Mouse (Mus musculus): ENCODE measurements around the gene Kcnma1.

The Kcnma1 gene

GRCm38 (mm10) chr14:23605740-23606139 is 408.6 kb downstream of the Kcnma1 start:
- no peak for DNase-seq (ENCODE audit: low read depth, low spot score)

- DNase-seq (ENCODE audit: low read depth, low spot score), result no peak
Observed at GRCm38 (mm10) chr14:23602937-23603336, 411.4 kb downstream of the Kcnma1 start.

DNA sequence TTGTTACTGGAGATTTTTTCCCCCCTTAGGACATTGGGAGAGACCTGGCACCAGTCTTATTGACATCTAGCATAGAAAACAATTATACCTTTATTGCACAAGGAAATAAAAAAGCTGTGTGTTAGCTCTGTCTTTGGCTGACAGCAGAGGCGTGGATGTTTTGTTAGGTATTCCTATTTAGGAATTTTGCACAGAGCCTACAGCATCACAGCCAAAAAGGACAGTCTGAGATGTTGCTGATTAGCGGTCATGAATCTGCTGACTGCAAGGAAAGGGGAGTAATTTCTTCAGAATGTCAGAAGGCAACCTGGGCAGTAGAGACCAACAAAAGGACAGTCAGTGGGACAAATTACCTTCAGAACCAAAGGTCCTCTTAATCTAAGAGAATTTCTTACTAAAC is 412.2 kb downstream of the Kcnma1 start:
- DNase-seq (ENCODE audit: low read depth, low spot score), result no peak

GRCm38 (mm10) chr14:23594629-23595028 is 419.7 kb downstream of the Kcnma1 start:
- no peak for DNase-seq (ENCODE audit: low read depth, low spot score)

- no peak for DNase-seq (ENCODE audit: low read depth, low spot score)
Observed at GRCm38 (mm10) chr14:23592826-23593447, 421.4 kb downstream of the Kcnma1 start.

DNA sequence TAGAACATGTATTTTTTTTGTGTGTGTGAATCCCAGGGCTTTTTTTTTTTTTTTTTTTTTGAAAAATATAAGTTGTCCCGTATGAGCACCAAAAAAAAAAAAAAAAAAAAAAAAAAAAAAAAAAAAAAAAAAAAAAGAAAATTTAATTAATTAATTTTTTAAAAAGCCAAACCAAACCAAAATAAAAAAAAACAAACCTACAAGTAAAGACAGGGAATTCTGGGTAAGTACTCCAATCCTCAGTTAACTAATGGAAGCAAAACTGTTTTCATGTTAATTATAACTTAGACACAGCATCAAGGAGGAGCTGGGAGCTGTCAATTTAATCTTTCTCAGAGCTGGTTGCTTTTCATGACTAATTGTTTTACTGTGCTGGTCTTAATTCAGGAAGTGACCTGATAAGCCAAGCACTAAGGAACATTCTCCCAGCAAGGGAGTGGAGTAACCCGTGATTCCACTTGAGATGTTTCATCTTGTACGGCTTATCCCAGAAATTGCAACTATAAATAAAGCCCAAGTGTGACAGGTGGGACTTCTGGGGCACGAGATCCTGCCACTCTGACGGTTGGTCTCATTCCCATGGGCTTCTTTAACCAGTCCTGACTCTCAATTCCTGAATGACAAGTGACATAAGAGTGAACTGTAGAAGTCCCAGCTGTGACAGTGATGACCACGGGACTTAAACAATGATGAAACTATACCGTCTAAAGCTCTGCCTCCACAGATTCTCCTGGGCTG is 424.4 kb downstream of the Kcnma1 start:
- no peak for DNase-seq (ENCODE audit: low read depth, low spot score)

DNA sequence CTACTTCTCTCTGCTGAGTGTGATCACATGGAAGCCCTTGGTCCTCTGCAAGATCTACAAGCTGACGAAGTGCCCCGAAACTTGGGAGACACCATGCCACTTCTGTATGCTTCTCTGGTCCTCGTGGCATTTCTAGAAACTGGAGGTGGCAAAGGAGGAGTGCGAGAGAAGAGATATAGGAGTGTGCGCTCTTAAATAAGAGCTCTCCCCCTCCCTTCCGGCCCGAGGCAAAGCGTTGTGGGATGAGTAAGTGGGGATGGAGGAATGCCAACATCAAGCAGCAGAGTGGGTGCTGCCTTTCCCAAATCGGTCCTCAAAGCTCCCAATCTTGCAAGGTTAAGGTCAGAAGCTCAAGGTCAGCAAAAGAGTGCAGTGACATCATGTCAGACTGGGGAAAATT is 426.8 kb downstream of the Kcnma1 start:
- DNase-seq (ENCODE audit: low read depth, low spot score), result no peak

DNA sequence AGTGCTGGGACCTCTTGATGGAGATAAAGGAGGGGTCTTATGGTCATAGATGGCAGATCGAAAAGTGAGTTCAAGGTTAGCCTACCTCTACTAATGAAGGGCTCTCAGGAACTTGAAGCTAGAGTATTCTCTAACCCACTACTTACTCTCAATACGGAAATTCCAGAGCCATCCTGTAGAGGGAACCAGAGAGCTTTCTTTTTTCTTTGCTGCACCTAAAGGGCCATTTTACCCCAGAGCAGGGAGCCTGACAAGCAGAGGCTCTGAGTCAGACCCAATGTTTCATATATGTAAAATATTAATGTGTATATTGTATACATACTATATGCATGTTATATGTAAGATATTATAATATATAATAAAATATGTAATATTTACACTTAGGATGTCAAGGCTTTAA is 431.1 kb downstream of the Kcnma1 start:
- peak; percentile 41 for DNase-seq (ENCODE audit: low read depth, low spot score)

GRCm38 (mm10) chr14:23581282-23581681 is 433.0 kb downstream of the Kcnma1 start:
- no peak for DNase-seq (ENCODE audit: low read depth, low spot score)

- DNase-seq (ENCODE audit: low read depth, low spot score), result no peak
Observed at GRCm38 (mm10) chr14:23575951-23576350, 438.3 kb downstream of the Kcnma1 start.

- DNase-seq (ENCODE audit: low read depth, low spot score), result no peak
Observed at GRCm38 (mm10) chr14:23574136-23574535, 440.2 kb downstream of the Kcnma1 start.

DNA sequence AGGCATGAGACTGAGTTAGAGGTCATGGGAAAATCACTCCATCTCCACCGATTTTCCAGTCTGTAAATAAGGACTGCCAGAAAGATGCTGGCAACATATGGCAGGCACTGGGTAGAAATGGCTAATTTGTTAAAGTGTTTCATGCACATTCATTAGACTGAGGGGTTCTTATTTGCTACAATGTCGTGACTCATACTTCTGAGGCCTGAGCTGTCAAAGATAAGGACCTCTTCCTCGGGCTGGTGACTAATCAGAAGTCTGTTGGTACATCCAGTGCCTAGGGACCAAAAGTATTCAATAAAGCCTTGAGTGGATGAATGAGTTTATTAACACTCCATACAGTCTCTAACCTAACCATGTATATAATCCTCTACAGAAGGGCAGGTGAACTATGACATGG is 440.9 kb downstream of the Kcnma1 start:
- no peak for DNase-seq (ENCODE audit: low read depth, low spot score)

DNA sequence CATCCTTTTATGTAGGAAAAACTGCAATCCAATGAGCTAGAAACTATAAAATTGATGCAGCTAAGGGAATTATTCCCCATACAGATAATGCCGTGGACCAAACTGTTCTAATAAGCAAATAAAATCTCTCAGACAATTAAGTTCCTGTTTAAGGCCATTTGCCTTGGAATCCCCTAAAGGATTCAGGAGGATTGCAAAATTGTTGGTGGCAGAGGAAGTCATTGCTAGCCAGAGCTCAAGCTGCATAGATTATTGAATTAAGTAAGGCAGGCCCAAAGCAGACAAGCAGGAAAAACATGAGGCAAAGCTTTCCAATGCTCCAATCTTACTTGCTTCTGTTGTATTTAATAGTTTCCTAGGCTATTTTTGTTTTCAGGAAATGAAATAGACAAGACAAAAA is 441.5 kb downstream of the Kcnma1 start:
- no peak for DNase-seq (ENCODE audit: low read depth, low spot score)

DNA sequence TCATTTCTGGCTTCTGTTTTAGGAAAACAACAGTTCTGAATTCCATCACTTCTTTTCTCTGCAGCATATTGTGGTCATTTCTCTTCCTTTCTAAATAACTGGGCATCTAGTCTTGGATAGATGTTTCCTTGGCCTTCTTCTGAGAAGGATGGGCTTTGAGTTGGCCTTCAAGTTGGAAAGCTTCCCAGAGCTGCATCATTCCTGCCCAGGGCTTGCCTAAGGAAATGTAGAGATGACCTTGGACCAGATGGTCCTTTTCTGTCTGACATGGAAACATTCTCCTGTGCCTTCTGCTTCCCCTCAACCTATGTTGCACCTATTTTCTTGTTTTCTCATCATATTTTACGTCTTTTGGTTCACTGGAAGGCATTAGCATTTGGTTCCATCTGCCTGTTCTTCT is 444.0 kb downstream of the Kcnma1 start:
- DNase-seq (ENCODE audit: low read depth, low spot score), result no peak

GRCm38 (mm10) chr14:23565931-23566330 is 448.4 kb downstream of the Kcnma1 start:
- no peak for DNase-seq (ENCODE audit: low read depth, low spot score)

GRCm38 (mm10) chr14:23564474-23564873 is 449.8 kb downstream of the Kcnma1 start:
- DNase-seq (ENCODE audit: low read depth, low spot score), result no peak

DNA sequence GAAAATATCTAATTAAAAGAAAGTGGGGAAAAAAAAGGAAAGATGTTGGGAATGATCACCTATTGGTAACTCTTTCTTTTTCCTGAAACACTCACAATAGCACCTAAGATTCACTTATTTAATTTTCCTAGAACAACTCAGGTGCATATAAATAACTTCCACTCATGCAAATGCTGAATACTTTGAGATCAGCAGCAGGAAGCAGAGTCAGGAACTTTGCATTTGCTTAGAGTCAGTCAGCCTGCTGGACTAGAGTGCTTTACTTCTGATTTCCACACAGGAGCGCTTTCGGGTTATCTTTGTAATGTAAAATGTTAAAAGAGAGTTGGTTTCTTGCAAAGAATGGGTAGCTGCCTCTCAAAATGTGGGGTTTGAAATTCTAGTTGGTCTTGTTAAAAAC is 451.1 kb downstream of the Kcnma1 start:
- no peak for DNase-seq (ENCODE audit: low read depth, low spot score)

DNA sequence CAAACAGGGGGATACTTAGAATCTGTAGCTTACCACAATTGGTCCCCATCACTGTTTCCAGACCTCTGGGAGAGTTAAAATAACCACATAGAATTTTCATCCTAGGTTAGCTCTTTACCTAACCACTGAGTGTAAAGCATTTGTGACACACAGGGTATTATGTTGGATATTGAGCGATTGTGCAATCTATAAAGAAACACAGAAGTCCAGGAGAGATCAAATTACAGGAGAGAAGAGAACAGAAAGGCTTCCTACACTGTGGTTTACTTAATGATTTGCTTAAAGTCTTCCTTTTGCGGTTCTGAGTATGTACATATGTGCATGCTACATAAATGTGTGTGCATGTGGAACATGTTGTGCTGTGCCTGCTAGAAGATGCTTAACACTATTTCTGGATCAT is 458.6 kb downstream of the Kcnma1 start:
- no peak for DNase-seq (ENCODE audit: low read depth, low spot score)

DNA sequence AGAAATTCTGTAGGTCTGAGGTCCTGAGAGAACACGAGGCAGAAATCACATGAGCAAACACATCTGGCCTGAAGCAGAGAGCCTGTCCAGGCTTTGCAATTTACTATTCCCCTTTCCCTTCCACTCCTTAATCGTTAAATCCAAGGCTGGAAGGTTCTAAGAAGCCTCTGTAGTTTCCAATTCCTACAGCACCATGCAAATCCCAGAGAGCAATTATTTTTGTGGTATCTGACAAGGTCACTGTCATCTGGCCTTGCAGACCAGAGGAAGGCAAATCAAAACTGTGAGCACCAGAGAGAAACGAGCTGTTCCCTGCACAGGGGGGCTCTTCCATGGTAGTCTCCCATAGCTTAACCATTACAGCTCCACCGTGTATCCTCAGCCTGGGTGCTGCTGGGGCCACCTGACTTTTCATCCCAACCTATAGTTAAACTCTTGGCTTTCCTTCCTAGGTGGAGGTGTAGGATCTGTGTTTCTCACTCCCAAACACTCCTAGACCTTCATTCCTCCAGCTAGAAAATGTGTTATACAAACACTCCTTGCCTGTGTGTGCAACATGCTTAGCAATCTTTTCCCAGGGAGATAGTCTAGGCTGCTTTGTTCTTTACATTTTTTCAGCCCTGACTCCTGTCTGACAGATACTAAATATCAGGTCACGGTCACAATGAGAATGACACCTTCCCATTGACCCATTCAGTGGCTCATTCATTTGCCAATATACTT is 461.9 kb downstream of the Kcnma1 start:
- no peak for DNase-seq (ENCODE audit: low read depth, low spot score)

DNA sequence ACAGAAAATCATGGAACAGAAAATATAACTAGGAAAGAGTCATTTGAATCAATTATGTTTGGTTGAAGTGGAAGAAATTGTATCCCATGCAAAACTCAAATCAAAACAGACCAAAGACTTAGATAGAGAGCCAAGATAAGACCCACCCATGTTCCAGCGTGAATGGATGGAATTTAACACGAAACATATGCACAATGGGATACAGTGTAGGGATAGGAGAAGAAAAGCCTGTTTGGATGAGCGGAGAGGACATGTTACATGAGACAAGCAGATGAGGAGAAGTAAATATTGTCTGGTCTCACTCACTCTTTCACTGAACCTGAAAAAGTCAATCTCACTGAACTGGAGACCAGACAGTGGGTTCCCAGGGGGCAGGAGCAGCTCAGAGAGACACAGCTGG is 463.8 kb downstream of the Kcnma1 start:
- DNase-seq (ENCODE audit: low read depth, low spot score), result no peak

GRCm38 (mm10) chr14:23542131-23542530 is 472.2 kb downstream of the Kcnma1 start:
- DNase-seq (ENCODE audit: low read depth, low spot score), result no peak

DNA sequence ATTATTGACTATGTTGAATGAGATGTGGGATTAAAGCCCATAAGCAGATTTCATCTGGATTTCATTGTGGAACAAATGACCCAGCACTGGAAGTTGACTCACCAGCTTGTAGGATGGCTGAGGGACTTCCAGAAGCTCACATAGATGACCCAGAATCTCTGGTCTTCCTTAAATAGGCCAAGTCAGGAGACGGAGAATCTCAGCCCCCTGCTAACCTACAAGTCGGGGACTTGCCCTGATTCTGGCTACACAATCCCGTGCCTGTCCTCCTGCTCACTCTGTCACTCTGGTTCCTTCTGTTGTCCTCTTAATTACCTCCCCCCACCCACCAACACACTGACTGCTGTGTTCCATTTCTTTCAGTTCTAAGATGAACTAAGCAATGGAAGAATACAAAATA is 474.7 kb downstream of the Kcnma1 start:
- DNase-seq (ENCODE audit: low read depth, low spot score), result no peak

DNA sequence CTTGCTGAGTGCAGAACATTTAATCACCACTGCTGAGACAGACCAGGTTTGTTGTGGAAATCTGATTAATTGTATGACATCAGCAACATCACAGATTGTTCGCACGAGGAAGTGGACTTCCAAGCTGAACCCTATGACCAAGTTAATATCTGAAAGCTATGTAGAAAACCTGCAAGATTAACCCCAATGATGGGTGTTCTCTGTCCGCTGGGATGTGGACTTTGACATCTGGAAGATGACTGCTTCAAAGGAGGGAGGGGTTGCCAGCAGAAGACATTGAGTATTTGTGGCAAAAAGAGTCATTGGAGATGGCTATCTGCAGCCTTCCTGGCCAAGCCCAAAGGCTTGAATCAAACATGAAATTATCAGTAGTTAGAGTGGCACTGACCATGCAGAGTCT is 480.9 kb downstream of the Kcnma1 start:
- no peak for DNase-seq (ENCODE audit: low read depth, low spot score)

Data from A20 (cell line).